Mouse (Mus musculus): ENCODE data around the gene Klf16. TPM values are rescaled to one million over a fixed set of nuclear protein-coding genes. Genes with fewer than 3 reads are reported as not detected.

Klf16 gene
- polyA plus RNA-seq, 1 experiment from 2014 or later: 11.3 TPM

GRCm38 (mm10) chr10:80604988-80605387 is 27.9 kb upstream of the Klf16 start:
- ATAC-seq (ENCODE audit: insufficient number of reproducible peaks, low FRiP score, low TSS enrichment, low read depth): no peak
- no peak overlapping the region for H3K4me3 ChIP-seq (replicated peaks)
- H3K4me2 ChIP-seq (replicated peaks): no peak overlapping the region
- H3K4me1 ChIP-seq: peaks cover 28% of the 10 kb centered on the region
- no peaks in the 10 kb centered on the region for H3K9me3 ChIP-seq (replicated peaks)
- peaks cover 42% of the 10 kb centered on the region for H3K36me3 ChIP-seq
- H3K27me3 ChIP-seq: no peaks in the 10 kb centered on the region
- 87% methylated on average over 2 of the region's 2 CpGs for WGBS
- H3K9ac ChIP-seq: no peak overlapping the region
- H3K27ac ChIP-seq (replicated peaks): no peak overlapping the region

- no peak for ATAC-seq (ENCODE audit: insufficient number of reproducible peaks, low FRiP score, low TSS enrichment, low read depth)
- H3K4me3 ChIP-seq (replicated peaks): peak overlapping the region; percentile 88
- H3K36me3 ChIP-seq: peaks cover 33% of the 10 kb centered on the region
- no peaks in the 10 kb centered on the region for H3K9me3 ChIP-seq (replicated peaks)
- H3K4me2 ChIP-seq (replicated peaks): peak overlapping the region; percentile 76
- peak overlapping the region; percentile 53; the same call in 1 of the 2 replicates for H3K9ac ChIP-seq
- H3K4me1 ChIP-seq: peaks cover 28% of the 10 kb centered on the region
- H3K27ac ChIP-seq (replicated peaks): no peak overlapping the region
- no peaks in the 10 kb centered on the region for H3K27me3 ChIP-seq
- 76% methylated on average over 7 of the region's 7 CpGs for WGBS
Observed at GRCm38 (mm10) chr10:80604001-80604509, 26.9 kb upstream of the Klf16 start.

GRCm38 (mm10) chr10:80603364-80603763 is 26.2 kb upstream of the Klf16 start:
- peak overlapping the region; percentile 91 for H3K27ac ChIP-seq (replicated peaks)
- peak overlapping the region; percentile 53 for H3K9ac ChIP-seq
- peaks cover 28% of the 10 kb centered on the region for H3K4me1 ChIP-seq
- peaks cover 26% of the 10 kb centered on the region for H3K36me3 ChIP-seq
- no peaks in the 10 kb centered on the region for H3K9me3 ChIP-seq (replicated peaks)
- peak overlapping the region; percentile 76 for H3K4me2 ChIP-seq (replicated peaks)
- ATAC-seq (ENCODE audit: insufficient number of reproducible peaks, low FRiP score, low TSS enrichment, low read depth): no peak
- WGBS: 29% methylated on average over 7 of the region's 7 CpGs
- H3K4me3 ChIP-seq (replicated peaks): peak overlapping the region; percentile 88
- no peaks in the 10 kb centered on the region for H3K27me3 ChIP-seq

- WGBS: under 1% methylated on average over 54 of the region's 54 CpGs
- no peaks in the 10 kb centered on the region for H3K27me3 ChIP-seq
- H3K4me3 ChIP-seq (replicated peaks): peak within 1 kb of the TSS; percentile 88
- H3K36me3 ChIP-seq: peaks cover 21% of the 10 kb centered on the region
- peaks cover 28% of the 10 kb centered on the region for H3K4me1 ChIP-seq
- no peaks in the 10 kb centered on the region for H3K9me3 ChIP-seq (replicated peaks)
- peak within 1 kb of the TSS; percentile 91 for H3K27ac ChIP-seq (replicated peaks)
- H3K4me2 ChIP-seq (replicated peaks): peak within 1 kb of the TSS; percentile 76
- ATAC-seq (ENCODE audit: insufficient number of reproducible peaks, low FRiP score, low TSS enrichment, low read depth): peak; percentile 93
- peak within 1 kb of the TSS; percentile 67 for H3K9ac ChIP-seq
Observed at GRCm38 (mm10) chr10:80602698-80603325, 25.7 kb upstream of the Klf16 start, which contains the start of the genes Scamp4 and Adat3. Scamp4 (plus strand) TSS chr10:80602872. Adat3 (plus strand) TSS chr10:80602880.

- Histone ChIP-seq H3K9ac (no peak overlapping the region), H3K4me2 (replicated peaks) (no peak overlapping the region), H3K9me3 (replicated peaks) (no peaks in the 10 kb centered on the region), H3K27me3 (no peaks in the 10 kb centered on the region), H3K27ac (replicated peaks) (no peak overlapping the region), H3K36me3 (no peaks in the 10 kb centered on the region), H3K4me3 (replicated peaks) (no peak overlapping the region), H3K4me1 (no peaks in the 10 kb centered on the region)
- 25% methylated on average over 4 of the region's 4 CpGs for WGBS
- no peak for ATAC-seq (ENCODE audit: insufficient number of reproducible peaks, low FRiP score, low TSS enrichment, low read depth)
Observed at GRCm38 (mm10) chr10:80596318-80596717, 19.2 kb upstream of the Klf16 start.

GRCm38 (mm10) chr10:80589879-80590854 is 13.0 kb upstream of the Klf16 start, which contains the start of gene Abhd17a:
Abhd17a (minus strand) TSS chr10:80590341.
- peak; percentile 96 for ATAC-seq (ENCODE audit: insufficient number of reproducible peaks, low FRiP score, low TSS enrichment, low read depth)
- Histone ChIP-seq H3K9me3 (replicated peaks) (no peaks in the 10 kb centered on the region), H3K4me3 (replicated peaks) (peak within 1 kb of the TSS; percentile 97), H3K27me3 (no peaks in the 10 kb centered on the region), H3K4me2 (replicated peaks) (peak within 1 kb of the TSS; percentile 94), H3K9ac (peak within 1 kb of the TSS; percentile 93), H3K4me1 (peaks cover 36% of the 10 kb centered on the region), H3K36me3 (peaks cover 13% of the 10 kb centered on the region), H3K27ac (replicated peaks) (peak within 1 kb of the TSS; percentile 86)
- under 1% methylated on average over 73 of the region's 73 CpGs for WGBS

GRCm38 (mm10) chr10:80589127-80589878 is 12.2 kb upstream of the Klf16 start:
- peaks cover 17% of the 10 kb centered on the region for H3K36me3 ChIP-seq
- peak overlapping the region; percentile 86 for H3K27ac ChIP-seq (replicated peaks)
- 13% methylated on average over 12 of the region's 12 CpGs for WGBS
- peak overlapping the region; percentile 94 for H3K4me2 ChIP-seq (replicated peaks)
- peak overlapping the region; percentile 97 for H3K4me3 ChIP-seq (replicated peaks)
- peak overlapping the region; percentile 93 for H3K9ac ChIP-seq
- ATAC-seq (ENCODE audit: insufficient number of reproducible peaks, low FRiP score, low TSS enrichment, low read depth): no peak
- no peaks in the 10 kb centered on the region for H3K9me3 ChIP-seq (replicated peaks)
- H3K27me3 ChIP-seq: no peaks in the 10 kb centered on the region
- H3K4me1 ChIP-seq: peaks cover 43% of the 10 kb centered on the region

- no peaks in the 10 kb centered on the region for H3K9me3 ChIP-seq (replicated peaks)
- no peaks in the 10 kb centered on the region for H3K27me3 ChIP-seq
- 0 out of 2 replicates have a peak overlapping the region, but pooled peaks have one; percentile 9 for H3K4me2 ChIP-seq (replicated peaks)
- H3K4me1 ChIP-seq: peaks cover 45% of the 10 kb centered on the region
- H3K27ac ChIP-seq (replicated peaks): peak overlapping the region; percentile 45; the same call in 1 of the 2 replicates
- WGBS: 55% methylated on average over 4 of the region's 4 CpGs
- H3K36me3 ChIP-seq: peaks cover 30% of the 10 kb centered on the region
- H3K9ac ChIP-seq: no peak overlapping the region
- no peak overlapping the region for H3K4me3 ChIP-seq (replicated peaks)
- ATAC-seq (ENCODE audit: insufficient number of reproducible peaks, low FRiP score, low TSS enrichment, low read depth): no peak
Observed at GRCm38 (mm10) chr10:80587305-80587657, 10.2 kb upstream of the Klf16 start.

GRCm38 (mm10) chr10:80586407-80587304 is 9.5 kb upstream of the Klf16 start:
- Histone ChIP-seq H3K27me3 (no peaks in the 10 kb centered on the region), H3K4me3 (replicated peaks) (0 out of 2 replicates have a peak overlapping the region, but pooled peaks have one; percentile 2), H3K36me3 (peaks cover 30% of the 10 kb centered on the region), H3K9me3 (replicated peaks) (no peaks in the 10 kb centered on the region), H3K4me2 (replicated peaks) (peak overlapping the region; percentile 9; the same call in 1 of the 2 replicates), H3K27ac (replicated peaks) (peak overlapping the region; percentile 45; the same call in 1 of the 2 replicates), H3K9ac (no peak overlapping the region), H3K4me1 (peaks cover 45% of the 10 kb centered on the region)
- WGBS: 92% methylated on average over 47 of the region's 51 CpGs
- ATAC-seq (ENCODE audit: insufficient number of reproducible peaks, low FRiP score, low TSS enrichment, low read depth): no peak

- WGBS: 92% methylated on average over 8 of the region's 8 CpGs
- Histone ChIP-seq H3K27me3 (no peaks in the 10 kb centered on the region), H3K9ac (no peak overlapping the region), H3K36me3 (peaks cover 33% of the 10 kb centered on the region), H3K9me3 (replicated peaks) (no peaks in the 10 kb centered on the region), H3K27ac (replicated peaks) (no peak overlapping the region), H3K4me1 (peaks cover 43% of the 10 kb centered on the region), H3K4me2 (replicated peaks) (0 out of 2 replicates have a peak overlapping the region, but pooled peaks have one; percentile 3), H3K4me3 (replicated peaks) (no peak overlapping the region; the same call in 1 of the 2 replicates)
- no peak for ATAC-seq (ENCODE audit: insufficient number of reproducible peaks, low FRiP score, low TSS enrichment, low read depth)
Observed at GRCm38 (mm10) chr10:80585581-80585980, 8.5 kb upstream of the Klf16 start.
